Mouse (Mus musculus) liver, embryonic 16.5 days (tissue): ENCODE data around the gene Lyzl4. TPM values are rescaled to one million over a fixed set of nuclear protein-coding genes. Genes with fewer than 3 reads are reported as not detected.
A peak's percentile ranks its signal among the peaks of the same experiment; 100 is the strongest.

ENCODE experiments used
- ATAC-seq: fragments of 200-750 bp; cut with Nextera tagmentation; 2 replicates; pipeline ENCODE4 v1.8.0; 2017; ENCODE audit warnings: low read depth, mild to moderate bottlenecking, moderate number of reproducible peaks, moderate library complexity
- H3K27ac ChIP-seq: fragments of 300-500 bp; sonication (generic); 2 replicates; pipeline ENCODE4 v1.5.1; 2014; ENCODE audit warnings: mild to moderate bottlenecking, low read length
- H3K27me3 ChIP-seq: fragments of 300-500 bp; sonication (generic); 2 replicates; pipeline ENCODE4 v1.6.1; 2014; ENCODE audit warnings: low read depth, low read length, mixed read lengths; ENCODE audit not compliant: control insufficient read depth, insufficient read depth
- H3K36me3 ChIP-seq: fragments of 300-500 bp; sonication (generic); 2 replicates; pipeline ENCODE4 v1.6.1; 2014; ENCODE audit warnings: mild to moderate bottlenecking; ENCODE audit not compliant: control insufficient read depth, insufficient read depth
- H3K4me1 ChIP-seq: fragments of 300-500 bp; sonication (generic); 2 replicates; pipeline ENCODE4 v1.6.1; 2014; ENCODE audit warnings: low read depth, low read length, mixed read lengths; ENCODE audit not compliant: control insufficient read depth
- H3K4me2 ChIP-seq: fragments of 300-500 bp; sonication (generic); 2 replicates; pipeline ENCODE4 v1.6.1; 2014; ENCODE audit warnings: low read depth, low read length, mixed read lengths
- H3K4me3 ChIP-seq: fragments of 300-500 bp; sonication (generic); 2 replicates; pipeline ENCODE4 v1.5.1; 2014; ENCODE audit warnings: low read depth, mild to moderate bottlenecking, low read length
- H3K9ac ChIP-seq: fragments of 300-500 bp; sonication (generic); 2 replicates; pipeline ENCODE4 v1.6.1; 2014; ENCODE audit warnings: low read depth, low read length
- H3K9me3 ChIP-seq: fragments of 300-500 bp; sonication (generic); replicated peaks from 2 replicates; pipeline ENCODE4 v1.6.1; 2016; ENCODE audit warnings: low read length; ENCODE audit not compliant: control insufficient read depth
- WGBS: fragments of 180-500 bp; shearing (Covaris S2); extraction: QIAGEN DNeasy Blood & Tissue Kit; methylation state at CpG from one replicate; pipeline ENCODE4 v1.1.7; 2014; ENCODE audit not compliant: insufficient replicate concordance; 5-methylcytosine and 5-hydroxymethylcytosine counted together
- polyA plus RNA-seq: library from polyadenylated mRNA; unstranded; fragments of >200 nt; fragmentation: Nextera tagmentation; extraction: Ambion mirVana; gene quantifications from 2 replicates; pipeline ENCODE4 v1.2.1, GENCODE M21; 2015

The Lyzl4 gene
- polyA plus RNA-seq, 1 experiment from 2014 or later, result 0.18 TPM

- Histone ChIP-seq H3K9me3 (no peaks in the 10 kb centered on the region), H3K4me3 (no peak overlapping the region), H3K4me1 (peaks cover 9% of the 10 kb centered on the region), H3K27ac (no peak overlapping the region), H3K4me2 (no peak overlapping the region), H3K27me3 (peaks cover under 1% of the 10 kb centered on the region; the same call in 1 of the 2 replicates), H3K36me3 (no peaks in the 10 kb centered on the region), H3K9ac (no peak overlapping the region)
- WGBS, result 59% methylated on average over 2 of the region's 2 CpGs
- ATAC-seq, result no peak
Measured at GRCm38 (mm10) chr9:121675556-121675955, 33.7 kb upstream of the Lyzl4 start.

GRCm38 (mm10) chr9:121675011-121675410 is 33.1 kb upstream of the Lyzl4 start:
- Histone ChIP-seq H3K27me3 (peaks cover 6% of the 10 kb centered on the region; the same call in 1 of the 2 replicates), H3K4me2 (0 out of 2 replicates have a peak overlapping the region, but pooled peaks have one; percentile 17), H3K4me1 (peaks cover 9% of the 10 kb centered on the region), H3K9ac (no peak overlapping the region), H3K9me3 (no peaks in the 10 kb centered on the region), H3K4me3 (no peak overlapping the region), H3K27ac (peak overlapping the region; percentile 50), H3K36me3 (no peaks in the 10 kb centered on the region)
- WGBS, result 34% methylated on average over 9 of the region's 9 CpGs
- ATAC-seq, result 0 out of 2 replicates have a peak, but pooled peaks have one; percentile 36

- Histone ChIP-seq H3K9me3 (no peaks in the 10 kb centered on the region), H3K27me3 (peaks cover 19% of the 10 kb centered on the region), H3K36me3 (no peaks in the 10 kb centered on the region), H3K4me2 (no peak overlapping the region), H3K27ac (no peak overlapping the region), H3K9ac (no peak overlapping the region), H3K4me1 (peaks cover 9% of the 10 kb centered on the region), H3K4me3 (no peak overlapping the region)
- ATAC-seq, result no peak
- 71% methylated on average over 5 of the region's 5 CpGs for WGBS
Measured at GRCm38 (mm10) chr9:121673716-121674115, 31.8 kb upstream of the Lyzl4 start.

GRCm38 (mm10) chr9:121672311-121672710 is 30.4 kb upstream of the Lyzl4 start:
- no peaks in the 10 kb centered on the region for H3K36me3 ChIP-seq
- H3K27ac ChIP-seq, result no peak overlapping the region
- H3K4me3 ChIP-seq, result no peak overlapping the region
- H3K9me3 ChIP-seq, result no peaks in the 10 kb centered on the region
- no peak overlapping the region for H3K4me2 ChIP-seq
- no peak overlapping the region for H3K9ac ChIP-seq
- no peak for ATAC-seq
- peaks cover 27% of the 10 kb centered on the region for H3K27me3 ChIP-seq
- WGBS, result 14% methylated on average over 5 of the region's 5 CpGs
- peaks cover 7% of the 10 kb centered on the region for H3K4me1 ChIP-seq

GRCm38 (mm10) chr9:121671300-121671699 is 29.4 kb upstream of the Lyzl4 start:
- H3K27me3 ChIP-seq, result peaks cover 30% of the 10 kb centered on the region
- no peaks in the 10 kb centered on the region for H3K9me3 ChIP-seq
- no peak for ATAC-seq
- 14% methylated on average over 7 of the region's 7 CpGs for WGBS
- no peak overlapping the region for H3K9ac ChIP-seq
- H3K4me1 ChIP-seq, result peaks cover 5% of the 10 kb centered on the region
- H3K4me3 ChIP-seq, result no peak overlapping the region
- H3K4me2 ChIP-seq, result no peak overlapping the region
- no peak overlapping the region for H3K27ac ChIP-seq
- no peaks in the 10 kb centered on the region for H3K36me3 ChIP-seq

GRCm38 (mm10) chr9:121669348-121669791 is 27.5 kb upstream of the Lyzl4 start:
- H3K27me3 ChIP-seq, result peaks cover 30% of the 10 kb centered on the region
- H3K4me3 ChIP-seq, result peak overlapping the region; percentile 29
- H3K9ac ChIP-seq, result no peak overlapping the region
- no peak overlapping the region for H3K27ac ChIP-seq
- H3K4me1 ChIP-seq, result peaks cover 5% of the 10 kb centered on the region
- H3K36me3 ChIP-seq, result no peaks in the 10 kb centered on the region
- ATAC-seq, result 0 out of 2 replicates have a peak, but pooled peaks have one; percentile 25
- peak overlapping the region; percentile 51 for H3K4me2 ChIP-seq
- WGBS, result under 1% methylated on average over 28 of the region's 28 CpGs
- H3K9me3 ChIP-seq, result no peaks in the 10 kb centered on the region

- no peaks in the 10 kb centered on the region for H3K36me3 ChIP-seq
- H3K4me1 ChIP-seq, result peaks cover 5% of the 10 kb centered on the region
- no peak overlapping the region for H3K4me3 ChIP-seq
- no peak overlapping the region for H3K4me2 ChIP-seq
- H3K27ac ChIP-seq, result no peak overlapping the region
- 51% methylated on average over 11 of the region's 11 CpGs for WGBS
- H3K9ac ChIP-seq, result no peak overlapping the region
- no peaks in the 10 kb centered on the region for H3K9me3 ChIP-seq
- ATAC-seq, result no peak
- H3K27me3 ChIP-seq, result peaks cover 30% of the 10 kb centered on the region
Measured at GRCm38 (mm10) chr9:121667822-121668221, 25.9 kb upstream of the Lyzl4 start.

- ATAC-seq, result no peak
- 76% methylated on average over 16 of the region's 16 CpGs for WGBS
- Histone ChIP-seq H3K9me3 (no peaks in the 10 kb centered on the region), H3K27ac (no peak overlapping the region), H3K36me3 (no peaks in the 10 kb centered on the region), H3K9ac (no peak overlapping the region), H3K4me1 (peaks cover 4% of the 10 kb centered on the region), H3K27me3 (peaks cover 30% of the 10 kb centered on the region), H3K4me3 (no peak overlapping the region), H3K4me2 (no peak overlapping the region)
Measured at GRCm38 (mm10) chr9:121666957-121667630, 25.2 kb upstream of the Lyzl4 start.

- 58% methylated on average over 5 of the region's 5 CpGs for WGBS
Measured at GRCm38 (mm10) chr9:121664104-121664503, 22.2 kb upstream of the Lyzl4 start.

More at GRCm38 (mm10) chr9:121664104-121664503, 22.2 kb upstream of the Lyzl4 start:
- Histone ChIP-seq H3K27me3 (peaks cover 16% of the 10 kb centered on the region), H3K36me3 (no peaks in the 10 kb centered on the region), H3K9me3 (no peaks in the 10 kb centered on the region), H3K4me2 (no peak overlapping the region), H3K4me3 (no peak overlapping the region), H3K9ac (no peak overlapping the region), H3K27ac (no peak overlapping the region), H3K4me1 (no peaks in the 10 kb centered on the region)
- ATAC-seq, result no peak
